Mouse (Mus musculus) cerebellum, adult 11 months (tissue): ENCODE measurements around the gene Ephb1.

ENCODE experiments used
- DNase-seq: peaks from one replicate; pipeline ENCODE4 v3.0.0; 2022

Ephb1 gene

GRCm38 (mm10) chr9:101981161-101981560 is 373.3 kb downstream of the Ephb1 start:
- DNase-seq, result no peak

GRCm38 (mm10) chr9:101976884-101977465 is 377.5 kb downstream of the Ephb1 start:
- DNase-seq, result no peak

- no peak for DNase-seq
Measured at GRCm38 (mm10) chr9:101972314-101972713, 382.2 kb downstream of the Ephb1 start.

- no peak for DNase-seq
Measured at GRCm38 (mm10) chr9:101971806-101972205, 382.7 kb downstream of the Ephb1 start.

- DNase-seq, result no peak
Measured at GRCm38 (mm10) chr9:101956228-101956627, 398.3 kb downstream of the Ephb1 start.

- no peak for DNase-seq
Measured at GRCm38 (mm10) chr9:101954529-101954928, 400.0 kb downstream of the Ephb1 start.

GRCm38 (mm10) chr9:101950101-101950500 is 404.4 kb downstream of the Ephb1 start:
- DNase-seq, result no peak

GRCm38 (mm10) chr9:101945814-101946213 is 408.7 kb downstream of the Ephb1 start:
- no peak for DNase-seq

GRCm38 (mm10) chr9:101945326-101945725 is 409.2 kb downstream of the Ephb1 start:
- DNase-seq, result peak; percentile 13

- DNase-seq, result no peak
Measured at GRCm38 (mm10) chr9:101942058-101942669, 412.3 kb downstream of the Ephb1 start.

GRCm38 (mm10) chr9:101940182-101940581 is 414.3 kb downstream of the Ephb1 start:
- DNase-seq, result no peak

GRCm38 (mm10) chr9:101939006-101939405 is 415.5 kb downstream of the Ephb1 start:
- DNase-seq, result no peak

- DNase-seq, result no peak
Measured at GRCm38 (mm10) chr9:101938066-101938465, 416.4 kb downstream of the Ephb1 start.

GRCm38 (mm10) chr9:101934887-101935286 is 419.6 kb downstream of the Ephb1 start:
- DNase-seq, result no peak

GRCm38 (mm10) chr9:101933946-101934573 is 420.4 kb downstream of the Ephb1 start:
- no peak for DNase-seq

- no peak for DNase-seq
Measured at GRCm38 (mm10) chr9:101924829-101925228, 429.7 kb downstream of the Ephb1 start.

- no peak for DNase-seq
Measured at GRCm38 (mm10) chr9:101922846-101923245, 431.6 kb downstream of the Ephb1 start.

GRCm38 (mm10) chr9:101919324-101919723 is 435.2 kb downstream of the Ephb1 start:
- DNase-seq, result no peak

GRCm38 (mm10) chr9:101918771-101919170 is 435.7 kb downstream of the Ephb1 start:
- DNase-seq, result no peak

- no peak for DNase-seq
Measured at GRCm38 (mm10) chr9:101915082-101915481, 439.4 kb downstream of the Ephb1 start.

- DNase-seq, result no peak
Measured at GRCm38 (mm10) chr9:101911176-101911866, 443.2 kb downstream of the Ephb1 start.

GRCm38 (mm10) chr9:101909491-101909890 is 445.0 kb downstream of the Ephb1 start:
- DNase-seq, result no peak

GRCm38 (mm10) chr9:101908849-101909248 is 445.6 kb downstream of the Ephb1 start:
- no peak for DNase-seq

GRCm38 (mm10) chr9:101907747-101908255 is 446.7 kb downstream of the Ephb1 start:
- no peak for DNase-seq
